Mouse (Mus musculus): ENCODE results near the gene Dop1a.

- TF ChIP-seq EP300 (IDR thresholded peaks at IDR 0.05) (no peak), CTCF (IDR thresholded peaks at IDR 0.05) (no peak)
These were observed 105.2 kb downstream of the Dop1a start for GRCm38 (mm10) chr9:86572196-86572595.

Measured in lung, postnatal 0 days (tissue).